Mouse (Mus musculus): ENCODE measurements at regions not wholly inside any gene's neighbourhood (a gene's known extent, or its start where the extent isn't known, plus 50 kb on each side); places are given as distances from the start of the nearest gene placed in this dataset.

DNA sequence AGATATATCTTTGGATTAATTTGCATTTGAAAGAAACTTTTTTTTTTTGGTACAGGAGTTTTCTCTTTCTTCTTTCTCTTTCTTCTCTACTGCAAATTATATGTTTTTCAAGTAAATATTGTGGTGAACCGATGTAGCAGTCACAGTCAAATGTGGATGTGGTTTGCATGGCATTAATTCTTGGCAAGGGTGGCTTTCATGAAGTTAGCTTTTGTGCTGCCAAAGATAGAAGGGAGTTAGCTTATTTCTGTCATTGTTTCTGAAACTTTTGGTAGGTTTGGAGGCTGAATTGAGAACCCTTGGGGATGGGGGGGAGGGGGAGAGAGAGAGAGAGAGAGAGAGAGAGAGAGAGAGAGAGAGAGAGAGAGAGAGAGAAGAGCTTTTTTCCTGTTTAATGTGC lies 166.1 kb upstream of the Ubash3b start:
- no peak for ATAC-seq
- Histone ChIP-seq H3K27me3 (replicated peaks; ENCODE audit: control insufficient read depth, insufficient read depth, low read length) (no peaks in the 10 kb centered on the region), H3K9me3 (ENCODE audit: control insufficient read depth) (no peaks in the 10 kb centered on the region), H3K9ac (ENCODE audit: low read depth, low read length) (no peak overlapping the region), H3K36me3 (ENCODE audit: control insufficient read depth, insufficient read depth) (no peaks in the 10 kb centered on the region), H3K4me1 (replicated peaks; ENCODE audit: control insufficient read depth, insufficient read depth, low read length) (no peaks in the 10 kb centered on the region), H3K4me3 (ENCODE audit: low read depth, low read length) (no peak overlapping the region), H3K27ac (ENCODE audit: low read depth, low read length) (no peak overlapping the region), H3K4me2 (replicated peaks; ENCODE audit: low read depth) (no peak overlapping the region)
- WGBS, result 77% methylated on average over 1 of the region's 1 CpGs
- no peak for TF ChIP-seq CTCF (IDR thresholded peaks at IDR 0.05; ENCODE audit: low read depth)

DNA sequence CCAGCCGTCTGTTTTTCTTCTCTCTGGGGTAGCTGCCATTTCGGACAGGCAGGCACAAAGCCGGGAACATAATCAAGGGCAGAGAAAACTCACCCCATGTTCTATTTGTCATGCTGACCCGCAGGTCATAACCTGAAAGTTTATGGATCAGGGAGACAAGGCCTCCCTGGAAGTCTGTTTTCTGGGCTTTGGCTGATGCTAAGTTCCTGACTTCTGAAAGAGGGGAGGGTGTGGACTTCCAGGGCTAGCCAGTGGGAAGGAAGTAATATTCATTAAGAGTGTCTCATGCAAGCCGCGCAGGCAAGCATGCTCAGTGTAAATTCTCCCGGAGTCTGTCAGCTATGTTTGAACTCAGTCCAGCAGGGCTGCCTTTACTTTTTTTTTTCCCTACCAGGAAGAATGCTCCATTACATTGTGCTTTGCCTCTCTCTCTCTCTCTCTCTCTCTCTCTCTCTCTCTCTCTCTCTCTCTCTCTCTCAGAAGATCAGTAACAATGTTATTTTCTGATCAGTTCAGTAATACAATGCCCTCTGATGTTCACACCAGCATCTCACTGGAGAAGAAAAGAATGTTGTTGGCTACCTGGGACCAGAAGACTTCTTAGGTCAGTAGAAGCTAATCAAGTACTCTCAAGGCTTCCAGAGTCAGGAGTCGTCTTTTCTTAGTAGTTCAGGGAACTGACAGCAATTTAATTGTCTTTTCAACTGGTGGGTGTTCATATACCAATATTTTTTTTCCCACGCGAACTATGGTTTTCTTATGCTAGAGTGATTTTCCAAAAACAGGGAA lies 165.5 kb upstream of the Ubash3b start:
- Histone ChIP-seq H3K4me1 (replicated peaks; ENCODE audit: control insufficient read depth, insufficient read depth, low read length) (no peaks in the 10 kb centered on the region), H3K9ac (ENCODE audit: low read depth, low read length) (no peak overlapping the region), H3K9me3 (ENCODE audit: control insufficient read depth) (no peaks in the 10 kb centered on the region), H3K4me3 (ENCODE audit: low read depth, low read length) (no peak overlapping the region), H3K27me3 (replicated peaks; ENCODE audit: control insufficient read depth, insufficient read depth, low read length) (no peaks in the 10 kb centered on the region), H3K4me2 (replicated peaks; ENCODE audit: low read depth) (no peak overlapping the region), H3K27ac (ENCODE audit: low read depth, low read length) (no peak overlapping the region), H3K36me3 (ENCODE audit: control insufficient read depth, insufficient read depth) (no peaks in the 10 kb centered on the region)
- 33% methylated on average over 10 of the region's 10 CpGs for WGBS
- no peak for ATAC-seq
- TF ChIP-seq CTCF (IDR thresholded peaks at IDR 0.05; ENCODE audit: low read depth), result no peak

DNA sequence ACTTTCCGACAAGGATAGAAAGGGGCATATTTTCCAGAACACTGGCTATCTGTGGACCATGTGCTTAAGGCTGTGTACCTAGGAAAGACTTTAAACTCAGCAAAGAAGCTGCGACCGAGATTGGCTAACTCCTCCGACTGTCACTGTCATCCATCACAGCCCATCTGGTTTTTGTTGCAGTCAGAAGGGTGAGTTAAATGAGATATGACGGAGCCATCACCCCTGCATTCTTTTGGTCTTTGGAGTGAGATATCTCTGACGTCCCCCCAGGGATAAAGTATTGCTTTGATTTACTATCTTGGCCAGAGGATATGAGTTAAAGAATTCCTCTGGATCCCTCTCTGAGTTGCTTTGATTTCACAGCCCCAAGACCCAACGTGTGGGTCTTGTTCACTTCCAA lies 160.0 kb upstream of the Ubash3b start:
- WGBS, result 71% methylated on average over 7 of the region's 7 CpGs
- TF ChIP-seq CTCF (IDR thresholded peaks at IDR 0.05; ENCODE audit: low read depth), result no peak
- no peak overlapping the region for H3K4me3 ChIP-seq (ENCODE audit: low read depth, low read length)
- no peaks in the 10 kb centered on the region for H3K4me1 ChIP-seq (replicated peaks; ENCODE audit: control insufficient read depth, insufficient read depth, low read length)
- H3K9me3 ChIP-seq (ENCODE audit: control insufficient read depth), result no peaks in the 10 kb centered on the region
- H3K36me3 ChIP-seq (ENCODE audit: control insufficient read depth, insufficient read depth), result no peaks in the 10 kb centered on the region
- no peak for ATAC-seq
- no peak overlapping the region for H3K9ac ChIP-seq (ENCODE audit: low read depth, low read length)
- no peak overlapping the region for H3K4me2 ChIP-seq (replicated peaks; ENCODE audit: low read depth)
- H3K27me3 ChIP-seq (replicated peaks; ENCODE audit: control insufficient read depth, insufficient read depth, low read length), result no peaks in the 10 kb centered on the region
- no peak overlapping the region for H3K27ac ChIP-seq (ENCODE audit: low read depth, low read length)

DNA sequence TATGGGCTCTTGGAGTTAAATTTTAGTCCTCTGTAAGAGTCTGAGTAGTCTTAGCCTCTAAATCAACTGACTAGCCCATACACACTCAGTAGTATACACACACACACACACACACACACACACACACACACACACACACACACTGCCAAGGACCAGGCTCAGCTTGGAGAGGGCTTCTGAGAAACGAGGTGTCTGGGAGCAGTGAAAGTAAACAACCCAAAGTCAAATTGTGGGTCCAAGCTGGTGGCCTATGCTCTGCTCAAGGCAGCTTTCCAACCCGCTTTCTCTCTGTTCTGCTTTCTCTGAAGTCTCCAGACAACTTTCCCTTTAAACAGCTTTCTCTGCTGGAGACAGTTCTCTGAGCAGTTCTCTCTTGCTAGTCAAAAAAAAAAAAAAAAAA lies 157.6 kb upstream of the Ubash3b start:
- no peaks in the 10 kb centered on the region for H3K36me3 ChIP-seq (ENCODE audit: control insufficient read depth, insufficient read depth)
- H3K9me3 ChIP-seq (ENCODE audit: control insufficient read depth), result no peaks in the 10 kb centered on the region
- no peak overlapping the region for H3K4me3 ChIP-seq (ENCODE audit: low read depth, low read length)
- no peak overlapping the region for H3K27ac ChIP-seq (ENCODE audit: low read depth, low read length)
- no peaks in the 10 kb centered on the region for H3K4me1 ChIP-seq (replicated peaks; ENCODE audit: control insufficient read depth, insufficient read depth, low read length)
- H3K9ac ChIP-seq (ENCODE audit: low read depth, low read length), result no peak overlapping the region
- ATAC-seq, result no peak
- no peaks in the 10 kb centered on the region for H3K27me3 ChIP-seq (replicated peaks; ENCODE audit: control insufficient read depth, insufficient read depth, low read length)
- TF ChIP-seq CTCF (IDR thresholded peaks at IDR 0.05; ENCODE audit: low read depth), result no peak
- no peak overlapping the region for H3K4me2 ChIP-seq (replicated peaks; ENCODE audit: low read depth)
- 37% methylated on average over 2 of the region's 2 CpGs for WGBS

DNA sequence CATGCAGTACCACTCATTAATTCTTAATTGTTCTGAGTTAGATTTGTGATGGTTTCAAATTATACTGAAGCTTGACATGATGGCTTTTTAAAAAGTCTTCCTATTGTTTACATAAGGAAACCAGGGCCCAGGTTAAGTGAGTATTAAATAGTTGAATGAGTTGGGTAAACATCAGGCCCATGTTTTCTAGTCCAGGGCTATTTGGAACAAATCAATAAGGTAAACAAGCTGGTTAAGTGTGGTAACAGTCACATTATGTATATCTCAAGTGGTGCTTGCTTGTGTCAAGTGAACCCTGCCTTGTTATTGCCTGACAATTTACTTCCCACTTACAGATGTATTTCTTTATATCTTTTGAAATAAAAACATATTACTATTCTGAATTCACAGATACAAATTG lies 144.7 kb upstream of the Ubash3b start:
- Histone ChIP-seq H3K4me1 (replicated peaks; ENCODE audit: control insufficient read depth, insufficient read depth, low read length) (no peaks in the 10 kb centered on the region; the same call in 1 of the 2 replicates), H3K36me3 (ENCODE audit: control insufficient read depth, insufficient read depth) (no peaks in the 10 kb centered on the region), H3K4me2 (replicated peaks; ENCODE audit: low read depth) (no peak overlapping the region), H3K4me3 (ENCODE audit: low read depth, low read length) (no peak overlapping the region), H3K9me3 (ENCODE audit: control insufficient read depth) (no peaks in the 10 kb centered on the region), H3K27me3 (replicated peaks; ENCODE audit: control insufficient read depth, insufficient read depth, low read length) (no peaks in the 10 kb centered on the region), H3K27ac (ENCODE audit: low read depth, low read length) (no peak overlapping the region), H3K9ac (ENCODE audit: low read depth, low read length) (no peak overlapping the region)
- TF ChIP-seq CTCF (IDR thresholded peaks at IDR 0.05; ENCODE audit: low read depth), result no peak
- no peak for ATAC-seq

DNA sequence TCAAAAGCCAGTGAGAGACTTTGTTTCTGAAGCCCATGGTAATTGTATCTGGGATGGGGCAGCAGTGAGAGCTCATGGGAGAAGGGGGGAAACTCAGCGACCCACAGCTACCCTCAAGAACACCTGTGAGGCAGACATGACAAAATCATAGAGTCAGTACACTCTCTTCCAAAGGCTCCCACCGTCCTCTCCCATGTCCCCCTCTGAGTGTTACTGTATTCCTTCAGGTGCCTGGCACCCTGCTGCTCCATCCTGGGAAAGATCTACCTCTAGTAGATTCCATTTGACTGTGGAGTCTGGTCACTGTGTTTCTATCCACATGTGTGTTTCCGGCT lies 142.0 kb upstream of the Ubash3b start:
- WGBS, result 68% methylated on average over 3 of the region's 3 CpGs
- no peak overlapping the region for H3K27ac ChIP-seq (ENCODE audit: low read depth, low read length)

More for the DNA sequence above, 142.0 kb upstream of the Ubash3b start:
- no peak overlapping the region for H3K4me3 ChIP-seq (ENCODE audit: low read depth, low read length)
- H3K4me2 ChIP-seq (replicated peaks; ENCODE audit: low read depth), result no peak overlapping the region
- H3K4me1 ChIP-seq (replicated peaks; ENCODE audit: control insufficient read depth, insufficient read depth, low read length), result no peaks in the 10 kb centered on the region; the same call in 1 of the 2 replicates
- no peaks in the 10 kb centered on the region for H3K36me3 ChIP-seq (ENCODE audit: control insufficient read depth, insufficient read depth)
- no peak overlapping the region for H3K9ac ChIP-seq (ENCODE audit: low read depth, low read length)
- no peaks in the 10 kb centered on the region for H3K27me3 ChIP-seq (replicated peaks; ENCODE audit: control insufficient read depth, insufficient read depth, low read length)
- no peaks in the 10 kb centered on the region for H3K9me3 ChIP-seq (ENCODE audit: control insufficient read depth)
- ATAC-seq, result no peak
- TF ChIP-seq CTCF (IDR thresholded peaks at IDR 0.05; ENCODE audit: low read depth), result no peak
